Mouse (Mus musculus): ENCODE results near the gene Tmem120a.

Tmem120a gene

DNA sequence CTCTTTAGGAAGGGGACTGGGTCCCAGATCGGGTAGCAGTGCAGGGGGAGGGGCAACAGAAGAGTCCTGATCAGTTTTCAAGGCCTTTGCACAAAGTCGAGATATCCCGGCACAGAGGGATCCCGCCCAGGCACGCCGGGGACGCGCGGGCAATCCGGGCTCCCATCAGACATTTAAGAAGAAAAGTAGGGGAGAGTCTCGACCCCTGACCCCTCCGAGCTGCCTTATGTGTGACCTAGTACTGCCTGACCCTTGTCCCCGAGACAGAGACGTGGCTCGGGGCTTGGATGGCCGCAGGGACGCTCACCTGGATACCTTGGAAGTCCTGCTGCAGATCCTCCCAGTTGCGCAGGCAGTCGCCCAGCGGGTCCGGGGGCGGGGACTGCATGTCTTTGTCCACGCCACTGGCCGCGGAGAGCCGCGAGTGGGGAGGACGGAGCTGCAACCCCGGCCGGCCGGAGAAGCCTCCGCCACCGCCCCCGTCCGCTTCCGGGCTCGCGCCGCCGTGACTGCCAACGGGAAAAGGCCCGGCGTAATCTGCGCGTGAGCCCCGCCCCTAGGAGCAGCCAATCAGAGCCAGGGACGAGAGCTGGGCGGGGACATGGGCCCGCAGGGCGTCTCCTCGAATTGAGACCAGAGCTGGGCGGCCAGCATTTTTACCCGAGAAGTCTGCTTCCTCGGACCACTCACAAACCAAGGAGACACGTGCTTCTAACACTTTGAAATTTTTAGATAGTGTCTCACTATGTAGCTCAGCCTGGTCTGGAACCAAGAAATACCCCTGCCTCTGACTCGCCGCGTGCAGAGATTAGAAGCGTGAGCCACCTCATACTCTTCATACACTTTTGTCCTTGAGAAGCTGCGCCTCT, at the start of gene Tmem120a:
Tmem120a (minus strand) TSS at position 708 of the 869 bp plus-strand sequence.
- peak; percentile 94 for DNase-seq (ENCODE audit: low spot score)

GRCm38 (mm10) chr5:135782901-135783300, 38.7 kb upstream of the Tmem120a start:
- no peak for DNase-seq (ENCODE audit: low spot score)

- no peak for DNase-seq (ENCODE audit: low spot score)
Measured at GRCm38 (mm10) chr5:135780331-135780730, 36.1 kb upstream of the Tmem120a start.

- peak; percentile 100 for DNase-seq (ENCODE audit: low spot score)
Measured at GRCm38 (mm10) chr5:135778471-135779445, 34.5 kb upstream of the Tmem120a start, which contains the start of gene Mdh2. Gene Mdh2, plus strand, starts transcription at chr5:135778480.

DNA sequence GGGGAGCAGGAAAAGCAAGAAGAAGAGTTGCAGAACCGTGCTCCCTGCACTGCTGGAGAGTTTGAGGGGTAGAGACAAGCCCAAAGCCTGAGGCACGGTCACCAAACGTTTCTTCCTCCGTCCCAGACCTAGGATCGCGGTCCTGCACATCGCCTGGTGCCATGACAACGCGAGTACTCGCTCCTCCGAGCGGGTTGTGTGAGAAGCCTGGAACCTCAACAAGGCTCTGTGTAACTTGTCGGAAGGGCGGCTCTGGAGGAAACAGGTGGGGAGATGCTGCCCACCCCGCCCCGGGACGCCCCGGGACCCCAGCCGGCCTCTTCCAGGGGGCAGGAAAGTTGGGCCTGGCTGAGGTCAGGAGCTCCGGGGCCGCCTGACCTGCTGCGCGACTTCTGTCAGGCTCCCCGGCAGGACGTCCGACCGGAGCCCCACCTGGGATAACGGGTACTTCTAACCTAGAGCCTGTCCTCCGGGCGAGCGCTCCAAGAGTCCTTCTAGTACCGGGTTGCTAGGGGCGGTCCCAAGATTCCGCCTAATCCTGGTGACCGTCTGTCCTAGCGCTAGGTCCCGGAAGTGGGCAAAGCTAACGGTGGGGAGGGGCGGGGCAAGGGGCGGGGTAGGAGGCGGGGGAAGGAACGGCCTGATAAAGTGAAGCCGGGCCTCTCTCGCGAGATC, 33.7 kb upstream of the Tmem120a start, which contains the start of gene Styxl1:
Styxl1 (minus strand) TSS at position 590 of the 675 bp plus-strand sequence.
- no peak for DNase-seq (ENCODE audit: low spot score)

- DNase-seq (ENCODE audit: low spot score) = no peak
Measured at GRCm38 (mm10) chr5:135776546-135776945, 32.3 kb upstream of the Tmem120a start.

DNA sequence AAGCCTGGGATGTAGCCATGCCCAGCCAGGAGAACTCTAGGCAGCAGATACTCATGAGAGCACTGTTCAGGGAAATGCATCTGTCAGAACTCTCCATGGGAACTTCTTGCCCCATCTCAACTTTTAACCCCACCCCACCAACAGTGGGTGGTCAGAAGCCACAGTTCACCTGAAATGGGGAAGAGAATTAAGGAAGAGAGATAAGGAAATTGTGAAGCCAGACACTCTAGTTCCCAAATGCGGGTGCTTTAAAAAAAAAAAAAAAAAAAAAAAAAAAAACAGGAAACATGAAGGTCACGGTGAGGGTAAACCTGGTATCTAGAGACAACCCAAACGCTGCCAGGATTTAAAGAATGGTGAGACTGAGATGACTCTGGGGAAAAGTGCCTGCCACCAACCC, 28.3 kb upstream of the Tmem120a start:
- DNase-seq (ENCODE audit: low spot score) = no peak

- no peak for DNase-seq (ENCODE audit: low spot score)
Measured at GRCm38 (mm10) chr5:135764971-135765370, 20.7 kb upstream of the Tmem120a start.

- DNase-seq (ENCODE audit: low spot score) = peak; percentile 85
Measured at GRCm38 (mm10) chr5:135763526-135763925, 19.3 kb upstream of the Tmem120a start.

DNA sequence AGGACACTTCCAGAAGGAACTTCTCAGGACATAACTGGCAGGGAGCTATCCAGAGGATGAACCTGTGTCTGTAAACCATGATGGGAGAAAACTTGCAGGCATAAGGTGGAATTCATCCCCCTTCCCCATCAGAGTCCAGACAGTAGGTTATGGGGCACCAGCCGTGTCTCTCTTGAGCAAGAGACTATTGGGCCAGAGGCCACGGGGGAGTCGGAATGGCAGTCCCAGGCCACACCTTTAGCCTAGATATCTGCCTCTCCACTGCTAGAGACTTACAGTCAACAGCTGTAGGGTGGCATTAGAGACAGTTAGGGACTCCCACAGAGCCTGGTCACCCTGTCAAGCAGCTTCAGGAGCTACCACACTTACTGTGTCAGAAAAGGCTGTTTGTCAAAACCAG, 17.6 kb upstream of the Tmem120a start:
- DNase-seq (ENCODE audit: low spot score) = peak; percentile 72

DNA sequence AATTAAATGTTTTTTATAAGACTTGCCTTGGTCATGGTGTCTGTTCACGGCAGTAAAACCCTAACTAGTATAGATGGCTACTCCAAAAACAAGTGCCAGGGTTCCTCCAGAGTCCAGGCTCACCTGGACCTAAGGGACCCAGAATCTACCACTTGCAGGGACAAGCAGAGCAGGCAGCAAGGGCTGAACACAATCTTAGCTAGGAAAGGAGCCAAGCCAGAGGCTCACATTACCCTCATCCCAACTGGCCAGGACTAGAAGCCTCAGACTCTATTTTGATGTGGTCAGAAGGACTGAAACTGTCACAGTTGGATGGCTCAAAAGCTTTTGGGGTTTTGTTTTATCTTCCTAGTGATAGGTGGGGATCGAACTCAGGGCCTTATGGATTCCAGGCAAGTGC, 7.3 kb upstream of the Tmem120a start:
- DNase-seq (ENCODE audit: low spot score) = peak; percentile 43

DNA sequence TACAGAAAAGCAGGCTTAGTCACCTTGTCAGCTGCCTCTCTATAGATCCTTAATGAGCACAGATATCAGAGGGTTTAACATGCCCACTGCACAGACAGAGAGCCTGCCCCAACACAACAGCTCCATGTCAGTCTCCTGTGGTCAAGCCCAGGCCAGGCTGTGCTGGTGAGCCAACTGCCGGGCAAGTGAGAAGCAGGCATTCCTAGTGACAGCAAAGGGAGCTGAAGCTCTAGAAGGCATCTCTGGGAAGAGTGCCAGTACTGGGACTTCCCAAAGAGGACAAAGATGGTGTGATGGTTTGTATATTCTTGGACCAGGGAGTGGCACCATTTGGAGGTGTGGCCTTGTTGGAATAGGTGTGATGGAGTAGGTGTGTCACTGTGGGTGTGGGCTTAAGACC, 6.8 kb upstream of the Tmem120a start:
- peak; percentile 77 for DNase-seq (ENCODE audit: low spot score)

GRCm38 (mm10) chr5:135744742-135745141, 494 bp upstream of the Tmem120a start:
- no peak for DNase-seq (ENCODE audit: low spot score)

DNA sequence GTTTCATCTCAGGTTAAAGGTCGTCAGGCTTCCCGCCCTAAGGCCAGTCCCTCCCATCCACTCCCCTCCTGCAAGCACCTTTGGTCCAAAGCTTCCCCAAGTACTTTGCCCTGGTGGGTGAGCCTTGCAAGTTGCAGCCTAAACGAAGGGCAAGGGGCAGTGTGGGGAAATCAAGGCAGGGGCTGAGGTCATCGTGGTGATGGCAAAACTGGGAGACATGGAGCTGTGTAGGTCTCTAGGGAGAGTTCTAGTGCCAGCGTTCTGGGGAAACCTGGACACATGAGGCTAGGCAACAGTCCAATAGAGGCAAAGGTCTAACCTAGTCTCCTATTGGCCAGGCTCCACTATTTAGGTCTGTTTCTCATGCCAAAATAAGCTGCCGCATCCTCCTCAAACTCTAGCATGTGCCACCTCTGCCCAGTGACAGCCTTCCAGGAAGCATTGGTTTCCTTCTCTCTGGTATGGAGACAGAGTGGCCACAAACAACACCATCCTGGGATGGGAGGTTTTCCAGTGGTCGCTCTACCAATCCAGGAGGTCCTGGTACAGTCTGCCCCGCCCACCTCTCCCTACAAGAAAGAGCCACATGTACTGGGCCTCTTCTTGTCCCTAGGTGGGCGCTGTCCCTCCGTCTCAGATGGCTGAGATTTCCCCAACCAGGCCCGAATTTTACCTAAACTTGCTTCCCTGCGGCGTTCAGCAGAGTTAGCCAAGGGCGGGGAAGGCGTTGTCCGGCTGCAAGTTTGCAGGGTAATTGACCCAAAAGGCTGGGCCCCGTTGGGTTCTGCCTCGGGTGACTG, 1.1 kb downstream of the Tmem120a start:
- DNase-seq (ENCODE audit: low spot score) = peak; percentile 86

DNA sequence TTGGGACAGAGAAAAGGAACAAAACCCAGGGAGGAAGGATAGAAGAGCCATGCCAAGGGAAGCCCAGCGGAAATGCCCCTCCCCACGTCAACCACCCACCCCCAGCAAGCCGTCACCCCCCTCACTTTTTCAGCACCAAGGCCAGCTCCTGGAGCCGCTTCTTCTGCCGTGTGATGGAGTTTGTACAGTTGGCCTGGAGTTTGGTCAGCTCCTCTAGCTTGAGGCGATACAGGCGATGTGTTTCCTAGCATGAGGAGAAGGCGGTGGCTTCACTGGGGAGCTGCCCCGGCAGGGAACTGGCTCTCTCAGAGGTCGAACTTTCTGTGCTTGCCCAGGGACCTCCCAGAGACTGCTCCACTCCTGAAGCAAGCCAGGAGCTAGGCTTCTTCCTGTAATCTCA, 2.1 kb downstream of the Tmem120a start:
- DNase-seq (ENCODE audit: low spot score) = peak; percentile 64

- DNase-seq (ENCODE audit: low spot score) = no peak
Measured at GRCm38 (mm10) chr5:135738266-135738665, 6.0 kb downstream of the Tmem120a start.

DNA sequence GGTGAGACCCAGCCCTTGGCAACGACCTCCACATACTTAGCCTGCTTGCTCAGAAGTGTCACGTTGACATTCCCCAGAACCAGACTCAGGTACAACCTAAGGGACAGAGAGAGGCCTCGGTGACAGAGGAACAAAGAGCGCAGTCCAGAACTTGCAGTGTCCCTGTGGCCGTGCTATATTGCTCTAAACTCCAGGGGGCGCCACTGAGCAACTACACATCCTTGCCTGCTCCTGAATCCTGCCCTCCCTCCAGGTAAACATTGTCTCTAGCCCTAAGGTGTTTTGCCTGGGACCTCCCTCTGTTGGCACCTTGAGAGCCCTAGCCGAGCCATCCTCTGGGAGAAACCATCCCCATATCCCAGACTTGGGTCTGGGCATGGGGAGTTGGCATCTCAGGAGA, 7.1 kb downstream of the Tmem120a start:
- DNase-seq (ENCODE audit: low spot score) = peak; percentile 45

GRCm38 (mm10) chr5:135736544-135736943, 7.7 kb downstream of the Tmem120a start:
- DNase-seq (ENCODE audit: low spot score) = no peak

GRCm38 (mm10) chr5:135735741-135736140, 8.5 kb downstream of the Tmem120a start:
- DNase-seq (ENCODE audit: low spot score) = no peak

DNA sequence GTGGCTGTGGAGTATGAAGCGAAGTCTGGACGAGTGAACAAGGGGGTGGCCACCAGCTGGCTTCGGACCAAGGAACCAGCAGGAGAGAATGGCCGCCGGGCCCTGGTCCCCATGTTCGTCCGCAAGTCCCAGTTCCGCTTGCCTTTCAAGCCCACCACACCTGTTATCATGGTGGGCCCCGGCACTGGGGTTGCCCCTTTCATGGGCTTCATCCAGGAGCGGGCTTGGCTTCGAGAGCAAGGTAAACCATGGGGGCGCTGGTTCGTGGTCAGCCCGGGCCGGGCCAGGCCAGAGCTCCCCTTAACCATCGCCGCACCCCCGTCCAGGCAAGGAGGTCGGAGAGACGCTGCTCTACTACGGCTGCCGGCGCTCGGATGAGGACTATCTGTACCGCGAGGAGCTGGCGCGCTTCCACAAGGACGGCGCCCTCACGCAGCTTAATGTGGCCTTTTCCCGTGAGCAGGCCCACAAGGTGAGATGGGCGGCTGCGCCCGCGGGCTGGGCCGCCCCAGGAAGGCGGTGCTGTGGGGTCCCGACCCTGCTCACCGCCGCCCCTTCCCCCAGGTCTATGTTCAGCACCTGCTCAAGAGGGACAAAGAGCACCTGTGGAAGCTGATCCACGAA, 10.1 kb downstream of the Tmem120a start:
- DNase-seq (ENCODE audit: low spot score) = no peak

GRCm38 (mm10) chr5:135733071-135733470, 11.2 kb downstream of the Tmem120a start:
- no peak for DNase-seq (ENCODE audit: low spot score)
